Mouse (Mus musculus) heart, embryonic 13.5 days (tissue): ENCODE results near the gene Fads6. TPM values are rescaled to one million over a fixed set of nuclear protein-coding genes. Genes with fewer than 3 reads are reported as not detected.

Source experiments
- ATAC-seq: fragments of 200-750 bp; cut with Nextera tagmentation; 2 replicates; pipeline ENCODE4 v1.8.0; 2017; ENCODE audit warnings: moderate TSS enrichment; ENCODE audit not compliant: insufficient number of reproducible peaks, low FRiP score, low TSS enrichment; ENCODE audit errors: extremely low read depth
- H3K27ac ChIP-seq: fragments of 300-500 bp; sonication (generic); replicated peaks from 2 replicates; pipeline ENCODE4 v1.5.1; 2015; ENCODE audit warnings: moderate library complexity, mild to moderate bottlenecking, inconsistent platforms
- H3K27me3 ChIP-seq: fragments of 300-500 bp; sonication (generic); replicated peaks from 2 replicates; pipeline ENCODE4 v1.6.1; 2015; ENCODE audit warnings: mild to moderate bottlenecking, inconsistent platforms
- H3K36me3 ChIP-seq: fragments of 300-500 bp; sonication (generic); 2 replicates; pipeline ENCODE4 v1.6.1; 2015; ENCODE audit warnings: mild to moderate bottlenecking, inconsistent platforms
- H3K4me1 ChIP-seq: fragments of 300-500 bp; sonication (generic); 2 replicates; pipeline ENCODE4 v1.6.1; 2015; ENCODE audit warnings: inconsistent platforms
- H3K4me2 ChIP-seq: fragments of 300-500 bp; sonication (generic); 2 replicates; pipeline ENCODE4 v1.6.1; 2015; ENCODE audit warnings: inconsistent platforms, mild to moderate bottlenecking, moderate library complexity
- H3K4me3 ChIP-seq: fragments of 300-500 bp; sonication (generic); 2 replicates; pipeline ENCODE4 v1.5.1; 2015; ENCODE audit warnings: moderate library complexity, mild to moderate bottlenecking, inconsistent platforms
- H3K9ac ChIP-seq: fragments of 300-500 bp; sonication (generic); 2 replicates; pipeline ENCODE4 v1.6.1; 2015; ENCODE audit warnings: inconsistent platforms, mild to moderate bottlenecking, moderate library complexity
- H3K9me3 ChIP-seq: fragments of 300-500 bp; sonication (generic); 2 replicates; pipeline ENCODE4 v1.6.1; 2016; ENCODE audit warnings: inconsistent platforms
- WGBS: fragments of 180-500 bp; shearing (Covaris S2); methylation state at CpG from one replicate; pipeline ENCODE4 v1.1.7; 2015; ENCODE audit warnings: mixed read lengths; 5-methylcytosine and 5-hydroxymethylcytosine counted together
- polyA plus RNA-seq: library from polyadenylated mRNA; unstranded; fragments of >200 nt; fragmentation: Nextera tagmentation; extraction: Ambion mirVana; gene quantifications from 2 replicates; pipeline ENCODE4 v1.2.1, GENCODE M21; 2015

Fads6 gene
- polyA plus RNA-seq, 1 experiment from 2014 or later, result 0.74 TPM

DNA sequence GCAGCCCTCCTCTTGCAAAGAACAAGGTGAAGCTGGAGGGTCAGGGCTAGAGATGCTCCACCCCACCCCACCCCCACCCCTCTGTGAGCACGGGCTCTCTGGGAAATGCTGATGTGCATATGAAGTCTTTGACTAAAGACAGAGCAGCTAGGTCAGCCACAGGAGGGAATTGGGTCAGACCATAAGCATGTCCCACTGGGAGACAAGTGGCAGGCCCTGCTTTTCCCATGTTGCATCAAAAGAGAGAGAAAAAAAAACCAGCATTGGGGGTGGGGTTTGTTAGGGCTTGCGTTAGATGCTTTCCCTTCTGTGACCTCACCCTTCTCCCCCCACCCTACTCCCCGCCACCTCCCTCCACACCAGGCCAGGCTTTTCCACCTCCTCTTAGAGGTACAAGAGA lies 50.2 kb downstream of the Fads6 start:
- H3K36me3 ChIP-seq, result peaks cover 22% of the 10 kb centered on the region
- no peak overlapping the region for H3K9ac ChIP-seq
- no peak overlapping the region for H3K4me2 ChIP-seq
- WGBS, result 8% methylated on average over 3 of the region's 3 CpGs
- peaks cover 39% of the 10 kb centered on the region for H3K4me1 ChIP-seq
- ATAC-seq, result no peak
- peaks cover 74% of the 10 kb centered on the region for H3K27me3 ChIP-seq
- H3K9me3 ChIP-seq, result no peaks in the 10 kb centered on the region
- H3K27ac ChIP-seq, result no peak overlapping the region
- H3K4me3 ChIP-seq, result no peak overlapping the region

DNA sequence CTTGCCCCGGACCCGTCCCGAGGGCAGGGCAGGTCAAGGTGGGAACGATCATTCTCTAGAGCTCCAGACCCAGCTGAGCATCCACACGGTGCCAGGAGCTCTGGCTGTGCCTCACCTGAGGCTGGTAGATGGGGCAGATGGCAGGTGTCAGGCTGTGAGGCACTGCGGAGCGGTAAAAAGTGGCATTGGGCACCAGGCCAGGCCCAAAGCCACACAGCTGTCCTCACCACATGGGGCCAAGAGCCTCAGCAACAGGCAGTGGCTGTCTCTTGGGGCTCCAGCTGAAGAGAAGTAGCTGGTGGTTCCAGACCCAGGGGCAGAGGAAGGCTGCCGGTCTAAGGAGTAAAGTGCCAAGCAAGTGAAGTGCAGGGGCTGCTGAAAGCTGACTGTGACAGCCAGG lies 51.1 kb downstream of the Fads6 start:
- no peaks in the 10 kb centered on the region for H3K9me3 ChIP-seq
- peaks cover 39% of the 10 kb centered on the region for H3K4me1 ChIP-seq
- H3K9ac ChIP-seq, result no peak overlapping the region
- H3K27me3 ChIP-seq, result peaks cover 66% of the 10 kb centered on the region
- H3K27ac ChIP-seq, result no peak overlapping the region
- WGBS, result 69% methylated on average over 8 of the region's 8 CpGs
- ATAC-seq, result no peak
- H3K36me3 ChIP-seq, result peaks cover 22% of the 10 kb centered on the region
- no peak overlapping the region for H3K4me2 ChIP-seq
- no peak overlapping the region for H3K4me3 ChIP-seq

DNA sequence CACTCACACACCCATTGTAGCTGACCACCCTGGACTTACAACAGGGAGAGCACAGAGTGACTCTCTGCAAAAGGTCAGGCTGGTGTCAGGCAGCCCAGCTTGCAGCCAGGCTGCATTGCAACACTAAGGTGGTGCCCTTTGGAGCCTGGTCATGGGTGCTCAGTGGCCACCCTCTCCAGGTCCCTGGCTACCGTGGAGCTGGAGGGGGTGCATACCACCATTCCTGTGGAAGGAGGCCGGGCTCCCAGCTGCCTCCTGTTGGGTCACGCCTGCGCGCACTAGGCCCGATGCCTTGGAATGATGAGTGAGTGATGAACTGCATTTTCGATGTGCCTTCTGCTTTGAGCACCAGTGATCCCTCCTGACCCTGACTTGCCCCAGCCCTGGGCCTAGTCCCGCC lies 52.6 kb downstream of the Fads6 start:
- no peak overlapping the region for H3K9ac ChIP-seq
- H3K27me3 ChIP-seq, result peaks cover 59% of the 10 kb centered on the region
- H3K4me1 ChIP-seq, result peaks cover 28% of the 10 kb centered on the region
- no peak overlapping the region for H3K4me3 ChIP-seq
- no peak overlapping the region for H3K4me2 ChIP-seq
- no peak for ATAC-seq
- WGBS, result 80% methylated on average over 8 of the region's 8 CpGs
- no peak overlapping the region for H3K27ac ChIP-seq
- H3K36me3 ChIP-seq, result peaks cover 24% of the 10 kb centered on the region
- H3K9me3 ChIP-seq, result no peaks in the 10 kb centered on the region

DNA sequence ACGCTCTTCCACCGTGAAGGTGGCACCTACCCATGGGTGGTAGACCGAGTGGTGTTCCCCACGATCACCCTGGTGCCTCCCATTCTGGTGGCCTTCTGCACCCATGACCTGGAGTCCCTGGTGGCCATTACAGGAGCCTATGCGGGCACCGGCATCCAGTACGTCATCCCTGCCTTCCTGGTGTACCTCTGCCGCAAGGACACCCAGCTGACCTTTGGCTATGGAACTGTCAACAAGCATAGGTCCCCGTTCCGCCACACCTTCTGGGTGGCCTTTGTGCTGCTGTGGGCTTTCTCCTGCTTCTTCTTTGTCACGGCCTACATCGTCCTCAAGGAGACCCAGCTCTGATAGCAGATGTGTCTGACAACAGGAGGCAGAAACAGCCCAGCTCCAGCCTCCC lies 53.7 kb downstream of the Fads6 start:
- Histone ChIP-seq H3K9ac (0 out of 2 replicates have a peak overlapping the region, but pooled peaks have one; percentile 14), H3K4me1 (peaks cover 25% of the 10 kb centered on the region), H3K27ac (no peak overlapping the region), H3K27me3 (peaks cover 57% of the 10 kb centered on the region), H3K4me3 (no peak overlapping the region), H3K9me3 (no peaks in the 10 kb centered on the region), H3K4me2 (no peak overlapping the region), H3K36me3 (peaks cover 32% of the 10 kb centered on the region)
- WGBS, result 75% methylated on average over 12 of the region's 12 CpGs
- ATAC-seq, result no peak

DNA sequence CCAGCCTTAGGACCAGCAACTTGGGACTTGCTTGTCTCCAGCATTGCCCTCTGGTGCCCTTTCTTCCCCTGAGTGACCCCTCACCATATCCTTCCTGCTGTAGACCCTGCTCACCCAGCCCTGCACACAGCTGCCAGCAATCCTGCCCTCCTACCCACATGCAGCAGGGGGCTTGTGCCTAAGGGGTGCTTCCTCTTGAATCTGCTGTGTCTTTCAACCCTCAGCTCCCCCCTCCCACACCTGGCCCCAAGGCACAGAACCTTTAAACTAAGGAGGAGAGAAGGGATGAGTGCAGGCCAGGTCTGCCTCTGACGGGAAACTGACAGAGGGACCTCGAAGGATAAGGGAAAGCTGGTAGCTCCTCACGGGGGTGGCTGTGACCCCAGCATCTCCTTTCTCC lies 54.7 kb downstream of the Fads6 start:
- H3K4me3 ChIP-seq, result no peak overlapping the region
- peaks cover 32% of the 10 kb centered on the region for H3K36me3 ChIP-seq
- no peak for ATAC-seq
- H3K4me1 ChIP-seq, result peaks cover 22% of the 10 kb centered on the region
- H3K4me2 ChIP-seq, result no peak overlapping the region
- H3K9me3 ChIP-seq, result no peaks in the 10 kb centered on the region
- WGBS, result 78% methylated on average over 3 of the region's 3 CpGs
- peaks cover 53% of the 10 kb centered on the region for H3K27me3 ChIP-seq
- no peak overlapping the region for H3K9ac ChIP-seq
- H3K27ac ChIP-seq, result no peak overlapping the region

DNA sequence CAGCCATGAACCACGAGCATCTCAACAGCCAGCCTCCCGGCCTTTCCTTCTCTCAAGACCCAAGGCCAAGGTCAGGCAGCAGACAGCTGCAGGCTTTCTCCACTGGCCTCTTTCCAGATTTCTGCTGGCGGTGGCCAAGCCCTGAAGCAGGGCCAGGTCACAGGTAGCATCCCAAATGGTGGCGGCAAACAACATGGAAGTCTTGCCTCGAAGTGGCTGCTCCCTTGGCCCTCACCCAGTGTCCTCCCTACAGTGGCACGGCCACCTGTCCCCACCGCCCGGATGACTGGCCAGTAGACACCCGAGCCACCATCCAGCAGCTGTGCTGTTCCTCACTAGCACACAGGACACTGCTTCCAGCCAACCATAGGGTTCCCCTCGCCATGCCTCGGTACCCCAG lies 56.1 kb downstream of the Fads6 start:
- H3K4me1 ChIP-seq, result peaks cover 15% of the 10 kb centered on the region
- H3K36me3 ChIP-seq, result peaks cover 32% of the 10 kb centered on the region
- 79% methylated on average over 11 of the region's 11 CpGs for WGBS
- H3K9ac ChIP-seq, result no peak overlapping the region
- H3K4me2 ChIP-seq, result no peak overlapping the region
- H3K27ac ChIP-seq, result no peak overlapping the region
- no peak for ATAC-seq
- H3K9me3 ChIP-seq, result no peaks in the 10 kb centered on the region
- H3K27me3 ChIP-seq, result peaks cover 46% of the 10 kb centered on the region
- no peak overlapping the region for H3K4me3 ChIP-seq

DNA sequence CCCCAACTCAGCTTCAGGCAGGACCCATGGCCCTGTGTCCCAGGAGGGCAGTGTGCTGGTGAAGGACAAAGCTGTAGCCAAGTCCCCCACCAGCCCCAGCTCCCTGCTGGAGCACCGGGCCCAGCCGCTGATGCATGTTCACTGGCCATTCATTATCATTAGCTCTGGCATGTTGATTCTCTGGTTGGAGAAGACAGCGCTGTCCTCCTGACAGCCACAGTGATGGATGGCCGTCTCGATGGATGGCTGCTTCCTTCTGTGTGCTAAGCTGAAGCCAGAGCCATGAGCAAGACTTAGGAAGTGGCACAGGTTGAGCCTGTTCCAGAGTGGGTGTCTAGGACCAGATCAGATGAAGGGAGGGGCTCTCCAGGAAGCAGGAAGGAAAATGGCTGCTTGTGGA lies 60.9 kb downstream of the Fads6 start:
- no peak overlapping the region for H3K4me2 ChIP-seq
- peaks cover 55% of the 10 kb centered on the region for H3K27me3 ChIP-seq
- peaks cover 35% of the 10 kb centered on the region for H3K4me1 ChIP-seq
- peak overlapping the region; percentile 28; the same call in 1 of the 2 replicates for H3K9ac ChIP-seq
- H3K4me3 ChIP-seq, result no peak overlapping the region
- 38% methylated on average over 5 of the region's 5 CpGs for WGBS
- peaks cover 9% of the 10 kb centered on the region; the same call in 1 of the 2 replicates for H3K36me3 ChIP-seq
- no peak for ATAC-seq
- H3K27ac ChIP-seq, result no peak overlapping the region
- H3K9me3 ChIP-seq, result no peaks in the 10 kb centered on the region

DNA sequence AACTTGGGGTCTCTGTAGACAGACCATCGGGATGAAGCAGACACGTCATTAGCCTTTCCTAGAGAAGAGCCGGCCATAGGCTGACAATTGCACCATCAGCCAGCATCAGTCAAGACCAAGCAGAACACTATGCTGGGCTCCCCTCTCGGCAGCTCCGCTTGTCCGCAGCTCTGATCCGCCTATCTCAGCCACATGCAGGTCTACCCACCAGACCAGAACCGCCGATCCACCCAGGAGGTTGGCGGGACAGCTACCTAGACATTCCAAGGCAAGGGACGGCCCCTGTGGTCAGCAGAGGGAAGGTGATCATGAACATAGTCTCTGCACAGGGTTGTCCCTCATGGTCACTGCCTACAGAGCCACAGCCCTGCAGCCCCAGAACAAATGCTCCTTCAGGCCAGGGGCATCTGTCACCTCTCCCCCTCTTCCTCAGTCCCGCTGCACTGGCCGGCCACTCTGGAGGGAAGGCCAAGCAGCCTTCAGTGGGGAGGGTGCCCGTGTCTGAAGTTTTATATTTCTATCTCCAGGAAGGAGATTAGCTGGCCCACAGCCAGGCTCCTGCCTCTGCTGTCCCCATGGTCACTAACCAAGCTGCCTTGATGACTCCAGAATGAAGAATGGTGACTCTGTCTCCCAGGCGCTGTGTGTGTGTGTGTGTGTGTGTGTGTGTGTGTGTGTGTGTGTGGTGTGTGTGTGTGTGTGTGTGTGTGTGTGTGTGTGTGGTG lies 63.0 kb downstream of the Fads6 start:
- Histone ChIP-seq H3K4me1 (peaks cover 49% of the 10 kb centered on the region), H3K36me3 (peaks cover 4% of the 10 kb centered on the region; the same call in 1 of the 2 replicates), H3K4me2 (no peak overlapping the region), H3K9ac (no peak overlapping the region), H3K27ac (no peak overlapping the region), H3K9me3 (no peaks in the 10 kb centered on the region), H3K27me3 (peaks cover 55% of the 10 kb centered on the region), H3K4me3 (no peak overlapping the region)
- ATAC-seq, result no peak
- 48% methylated on average over 15 of the region's 15 CpGs for WGBS

DNA sequence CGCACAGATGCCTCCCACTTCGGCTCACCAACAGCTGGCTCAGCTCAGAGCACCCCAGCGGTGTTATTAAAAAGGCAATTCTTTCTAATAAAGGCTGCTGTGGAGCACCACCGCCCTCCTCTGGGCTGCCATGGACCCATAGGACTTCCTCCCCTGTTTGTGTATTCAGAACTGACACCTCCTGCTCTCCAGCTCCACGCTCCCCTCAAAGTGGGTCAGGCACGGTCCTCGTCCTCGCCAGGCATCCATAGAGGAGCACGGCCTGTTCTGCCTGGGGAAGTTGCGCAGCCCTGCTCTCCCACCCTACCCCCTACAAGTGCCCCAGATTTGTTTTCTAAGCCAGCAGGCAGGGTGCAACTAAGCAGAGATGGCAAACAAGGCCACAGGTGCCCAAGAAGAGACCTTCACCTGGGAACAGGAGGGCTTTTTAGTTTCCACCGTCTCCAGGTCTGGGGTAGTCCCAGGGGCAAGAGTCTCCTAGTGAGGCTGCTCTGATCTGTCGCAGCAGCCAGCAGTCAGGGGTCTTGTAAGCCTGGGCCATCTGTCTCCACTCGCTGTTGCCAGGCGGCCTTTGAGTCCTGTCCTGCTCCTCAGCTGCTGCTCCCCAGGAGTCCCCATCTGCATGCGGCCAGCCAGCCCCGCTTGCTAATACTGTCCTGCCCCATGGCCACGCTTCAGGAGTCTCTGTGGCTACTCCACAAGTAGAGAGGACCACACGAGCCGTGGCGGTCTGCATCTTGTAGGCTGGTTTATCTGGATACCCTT lies 63.8 kb downstream of the Fads6 start:
- Histone ChIP-seq H3K4me1 (peaks cover 57% of the 10 kb centered on the region), H3K9ac (no peak overlapping the region), H3K36me3 (no peaks in the 10 kb centered on the region), H3K4me2 (no peak overlapping the region), H3K27ac (no peak overlapping the region), H3K4me3 (no peak overlapping the region), H3K9me3 (no peaks in the 10 kb centered on the region), H3K27me3 (peaks cover 56% of the 10 kb centered on the region)
- no peak for ATAC-seq
- WGBS, result 64% methylated on average over 20 of the region's 20 CpGs

DNA sequence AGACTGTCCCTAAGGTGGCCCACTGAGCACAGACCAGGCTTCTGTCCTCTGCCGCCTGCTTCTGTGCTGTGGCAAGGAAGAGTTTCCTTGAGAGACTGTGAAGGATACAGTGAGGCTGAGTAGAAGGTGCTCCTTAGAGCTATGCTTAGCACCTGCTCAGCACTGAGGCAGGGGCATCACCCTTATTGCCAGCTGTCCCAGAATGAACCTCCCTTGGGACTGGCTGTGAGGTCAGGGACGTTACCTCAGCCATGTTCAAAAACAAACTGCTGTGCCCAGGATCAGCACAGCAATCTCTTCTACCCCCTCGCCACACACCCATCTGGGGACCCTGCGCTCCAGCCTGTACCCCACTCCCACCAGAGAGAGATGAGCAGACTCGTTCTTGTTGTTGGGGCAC lies 64.6 kb downstream of the Fads6 start:
- no peaks in the 10 kb centered on the region for H3K9me3 ChIP-seq
- no peaks in the 10 kb centered on the region for H3K36me3 ChIP-seq
- no peak overlapping the region for H3K4me2 ChIP-seq
- H3K27me3 ChIP-seq, result peaks cover 52% of the 10 kb centered on the region
- H3K27ac ChIP-seq, result no peak overlapping the region
- no peak overlapping the region for H3K4me3 ChIP-seq
- no peak for ATAC-seq
- H3K9ac ChIP-seq, result no peak overlapping the region
- WGBS, result 78% methylated on average over 5 of the region's 5 CpGs
- H3K4me1 ChIP-seq, result peaks cover 65% of the 10 kb centered on the region

DNA sequence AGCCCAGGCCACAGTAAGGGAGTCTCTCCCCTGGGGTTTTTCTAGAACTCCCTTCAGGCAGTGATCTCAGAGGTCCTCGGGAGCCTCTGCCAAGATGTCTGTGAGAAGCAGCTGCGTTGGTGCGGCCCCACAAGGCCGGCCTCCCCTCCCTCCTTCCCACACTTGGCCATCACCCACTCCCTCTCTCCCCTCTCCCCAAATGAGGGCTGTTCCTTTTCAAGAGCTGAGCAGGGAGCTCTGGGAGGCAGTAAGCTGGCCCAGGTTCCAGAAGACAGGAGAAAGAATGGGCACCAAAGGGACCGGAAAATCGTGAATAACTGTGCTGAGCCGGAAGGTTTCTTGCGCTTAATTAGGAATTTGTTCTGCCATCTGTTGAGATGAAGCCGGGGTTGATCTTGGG lies 65.5 kb downstream of the Fads6 start:
- WGBS, result 65% methylated on average over 9 of the region's 9 CpGs
- no peak for ATAC-seq
- peaks cover 45% of the 10 kb centered on the region for H3K27me3 ChIP-seq
- H3K4me1 ChIP-seq, result peaks cover 74% of the 10 kb centered on the region
- no peak overlapping the region; the same call in 1 of the 2 replicates for H3K27ac ChIP-seq
- no peaks in the 10 kb centered on the region for H3K9me3 ChIP-seq
- H3K9ac ChIP-seq, result no peak overlapping the region
- no peak overlapping the region for H3K4me2 ChIP-seq
- no peak overlapping the region for H3K4me3 ChIP-seq
- no peaks in the 10 kb centered on the region for H3K36me3 ChIP-seq
